Mouse (Mus musculus) central nervous system, embryonic 18 days (tissue): ENCODE results near the gene Dnajb3. TPM values are rescaled to one million over a fixed set of nuclear protein-coding genes. Genes with fewer than 3 reads are reported as not detected.

Experiments
- polyA plus RNA-seq: library from polyadenylated mRNA; depleted of rRNA; stranded (reverse); fragments of >200 nt; gene quantifications from 2 replicates; pipeline ENCODE4 v1.2.3, GENCODE M21; 2012; rRNA removed

The Dnajb3 gene
- 10.9 and 11.1 TPM in 2 replicates for polyA plus RNA-seq

GRCm38 (mm10) chr1:88205294-88205922, at the start of gene Dnajb3:
Gene Dnajb3 (minus strand): TSS chr1:88205782.

GRCm38 (mm10) chr1:88226670-88227379, 21.2 kb upstream of the Dnajb3 start, which contains the start of gene Mroh2a:
Gene Mroh2a (plus strand): TSS chr1:88226986.

GRCm38 (mm10) chr1:88211812-88212211, 6.2 kb upstream of the Dnajb3 start, which contains the start of gene Ugt1a1:
Gene Ugt1a1 (plus strand): TSS chr1:88211959.

GRCm38 (mm10) chr1:88200456-88200855, 5.1 kb downstream of the Dnajb3 start, which contains the start of gene Ugt1a2:
Gene Ugt1a2 (plus strand): TSS chr1:88200601.

GRCm38 (mm10) chr1:88165711-88166110, 39.9 kb downstream of the Dnajb3 start, which contains the start of gene Ugt1a5:
Gene Ugt1a5 (plus strand): TSS chr1:88166012.

Other genes starting within 250 kb of the Dnajb3 start
- gene Usp40, start 197.2 kb downstream of the Dnajb3 start, polyA plus RNA-seq = 20.3 and 20.4 TPM in 2 replicates
- not detected in 2 replicates for gene Ugt1a10, start 150.4 kb downstream of the Dnajb3 start, polyA plus RNA-seq
- gene Ugt1a9, start 135.0 kb downstream of the Dnajb3 start, polyA plus RNA-seq = not detected in 2 replicates
- gene Ugt1a8, start 118.0 kb downstream of the Dnajb3 start, polyA plus RNA-seq = not detected in 2 replicates
- 0.75 and 0.78 TPM in 2 replicates for gene Ugt1a7c, start 110.7 kb downstream of the Dnajb3 start, polyA plus RNA-seq
- gene Ugt1a6b, start 102.5 kb downstream of the Dnajb3 start, polyA plus RNA-seq = 0.28 and 1.0 TPM in 2 replicates
- gene Ugt1a6a, start 71.0 kb downstream of the Dnajb3 start, polyA plus RNA-seq = 1.7 and 2.5 TPM in 2 replicates
- not detected in 2 replicates for gene Ugt1a5, start 39.8 kb downstream of the Dnajb3 start, polyA plus RNA-seq
- gene Ugt1a2, start 5.2 kb downstream of the Dnajb3 start, polyA plus RNA-seq = not detected in 2 replicates
- 0.08 TPM in 1 of 2 replicates, not detected in the other for gene Ugt1a1, start 6.2 kb upstream of the Dnajb3 start, polyA plus RNA-seq
- gene Mroh2a, start 21.2 kb upstream of the Dnajb3 start, polyA plus RNA-seq = 0.17 and 0.27 TPM in 2 replicates
- 123 and 130 TPM in 2 replicates for gene Hjurp, start 71.9 kb upstream of the Dnajb3 start, polyA plus RNA-seq
- gene Trpm8, start 71.9 kb upstream of the Dnajb3 start, polyA plus RNA-seq = 0.32 and 0.80 TPM in 2 replicates
- gene Spp2, start 201.2 kb upstream of the Dnajb3 start, polyA plus RNA-seq = 0.31 and 0.78 TPM in 2 replicates